ENCODE assay signal across 9 mouse cellular contexts in genomic region chr19:48204476-48204875, GRCm38 (mm10). TPM values are rescaled to one million over a fixed set of nuclear protein-coding genes. Genes with fewer than 3 reads are reported as not detected.
DNase-seq lines count a peak whose midpoint lies in the region; ATAC-seq lines count a peak whose summit lies in the region.
"Had no signal": no experiment of that assay in that cellular context is flagged by ENCODE, and none has a peak within 500 bp of the region (broad histone marks: within the 10 kb centered on the region; RNA-seq: fewer than 3 reads in every experiment).

No protein-coding gene starts in this region.

- no peaks in the 10 kb centered on the region for H3K36me3 ChIP-seq in embryonic facial prominence, embryonic 15.5 days
- no peaks in the 10 kb centered on the region for H3K36me3 ChIP-seq in hindbrain, embryonic 14.5 days (replicated peaks; ENCODE audit: control insufficient read depth, insufficient read depth)
- H3K36me3 ChIP-seq in midbrain, embryonic 16.5 days (ENCODE audit: control insufficient read depth, insufficient read depth, low read length), result no peaks in the 10 kb centered on the region

- no peaks in the 10 kb centered on the region for H3K9me3 ChIP-seq in embryonic facial prominence, embryonic 15.5 days (replicated peaks)
- H3K9me3 ChIP-seq in hindbrain, embryonic 14.5 days (ENCODE audit: control insufficient read depth, low read length), result no peaks in the 10 kb centered on the region
- H3K9me3 ChIP-seq in midbrain, embryonic 16.5 days (replicated peaks; ENCODE audit: control insufficient read depth, low read length, poor library complexity, severe bottlenecking), result no peaks in the 10 kb centered on the region

- WGBS in embryonic facial prominence, embryonic 15.5 days, result under 1% methylated on average over 8 of the region's 8 CpGs
- 0% methylated on average over 8 of the region's 8 CpGs for WGBS in hindbrain, embryonic 14.5 days
- WGBS in midbrain, embryonic 16.5 days, result 0% methylated on average over 8 of the region's 8 CpGs

- no peak for ATAC-seq in embryonic facial prominence, embryonic 15.5 days (ENCODE audit: insufficient number of reproducible peaks, low FRiP score, low TSS enrichment, low read depth)
- 0 out of 2 replicates have a peak, but pooled peaks have one; percentile 16 for ATAC-seq in hindbrain, embryonic 14.5 days (ENCODE audit: low FRiP score)
- no peak for ATAC-seq in midbrain, embryonic 16.5 days
- no peak for ATAC-seq in frontal cortex, adult (ENCODE audit: low TSS enrichment)
- no peak for ATAC-seq in megakaryocyte, adult 5-6 weeks (ENCODE audit: poor library complexity, severe bottlenecking)

- H3K27me3 ChIP-seq in embryonic facial prominence, embryonic 15.5 days, result peaks cover 54% of the 10 kb centered on the region
- peaks cover 6% of the 10 kb centered on the region; the same call in 1 of the 2 replicates for H3K27me3 ChIP-seq in hindbrain, embryonic 14.5 days (ENCODE audit: control insufficient read depth, insufficient read depth, low read length)
- peaks cover 7% of the 10 kb centered on the region; the same call in 1 of the 2 replicates for H3K27me3 ChIP-seq in midbrain, embryonic 16.5 days (ENCODE audit: control insufficient read depth, insufficient read depth, low read depth, low read length)

- peak overlapping the region; percentile 48 for H3K4me3 ChIP-seq in embryonic facial prominence, embryonic 15.5 days (replicated peaks)
- peak overlapping the region; percentile 59 for H3K4me3 ChIP-seq in hindbrain, embryonic 14.5 days (replicated peaks; ENCODE audit: low read length)
- peak overlapping the region; percentile 61 for H3K4me3 ChIP-seq in midbrain, embryonic 16.5 days (ENCODE audit: low read depth, low read length)

- H3K27ac ChIP-seq in embryonic facial prominence, embryonic 15.5 days (replicated peaks), result no peak overlapping the region
- H3K27ac ChIP-seq in hindbrain, embryonic 14.5 days, result peak overlapping the region; percentile 73; the same call in 1 of the 2 replicates
- H3K27ac ChIP-seq in midbrain, embryonic 16.5 days (ENCODE audit: low read length), result peak overlapping the region; percentile 79

- peak; percentile 16 to 23 for DNase-seq in left cerebral cortex, postnatal 36 days (ENCODE audit: low spot score in 2 of 2)
- no peak for DNase-seq in left cerebral cortex, adult 11 months (ENCODE audit: low spot score)
- DNase-seq in hindbrain, embryonic 14.5 days (ENCODE audit: low spot score), result no peak
- DNase-seq in urinary bladder, adult 18-20 months (ENCODE audit: low spot score in 2 of 2), result no peak
- DNase-seq: thymus, postnatal 36 days had no signal

- peak overlapping the region; percentile 96 for H3K4me2 ChIP-seq in embryonic facial prominence, embryonic 15.5 days (replicated peaks)
- peak overlapping the region; percentile 90 for H3K4me2 ChIP-seq in hindbrain, embryonic 14.5 days (replicated peaks)
- H3K4me2 ChIP-seq in midbrain, embryonic 16.5 days (ENCODE audit: low read length), result peak overlapping the region; percentile 74

- intact Hi-C loops in left cerebral cortex, postnatal 36 days (cut with DNase I), result loop anchor here (2.0 to 10.0 kb wide), 2 partner anchors 186 to 220 kb away; no protein-coding TSS in a partner anchor

- H3K9ac ChIP-seq in embryonic facial prominence, embryonic 15.5 days, result no peak overlapping the region
- peak overlapping the region; percentile 80 for H3K9ac ChIP-seq in hindbrain, embryonic 14.5 days
- peak overlapping the region; percentile 80 for H3K9ac ChIP-seq in midbrain, embryonic 16.5 days (ENCODE audit: low read depth, low read length)

- peaks cover 34% of the 10 kb centered on the region for H3K4me1 ChIP-seq in embryonic facial prominence, embryonic 15.5 days
- peaks cover 18% of the 10 kb centered on the region for H3K4me1 ChIP-seq in hindbrain, embryonic 14.5 days (replicated peaks; ENCODE audit: control insufficient read depth, insufficient read depth, low read length)
- H3K4me1 ChIP-seq in midbrain, embryonic 16.5 days (ENCODE audit: control insufficient read depth, insufficient read depth, low read length), result peaks cover 23% of the 10 kb centered on the region

RNA-seq across cellular contexts. Expression of gene Sorcs3, which starts 1.3 kb away (rescaled TPM):
- 10 to 100 TPM; 40.4 to 41.5 TPM for total RNA-seq in left cerebral cortex, postnatal 36 days (2021)
- polyA plus RNA-seq in embryonic facial prominence, embryonic 15.5 days (2015; fragmentation: Nextera tagmentation; extraction: Ambion mirVana), result 0.83 and 1.1 TPM in 2 replicates
- 16.9 and 20.2 TPM in 2 replicates for polyA plus RNA-seq in hindbrain, embryonic 14.5 days (2014; fragmentation: Nextera tagmentation; extraction: Ambion mirVana)
- 17.5 and 18.3 TPM in 2 replicates for polyA plus RNA-seq in midbrain, embryonic 16.5 days (2015; fragmentation: Nextera tagmentation; extraction: Ambion mirVana)
- total RNA-seq in megakaryocyte, adult 5-6 weeks (2015), result not detected in 2 replicates
- not detected in 2 replicates for total RNA-seq in megakaryocyte, adult 5-6 weeks (2017)

Comparison
In these comparisons a context has a peak if more than half of its experiments do, and no peak if none do; other contexts are left out.
1. DNase-seq: peak in left cerebral cortex, postnatal 36 days (2 of 2); none in left cerebral cortex, adult 11 months (single experiment), hindbrain, embryonic 14.5 days (single experiment) and urinary bladder, adult 18-20 months (0 of 2).
2. Peak in every context shown above with its lines, with median percentiles within 50 percentile points of each other: H3K4me2 ChIP-seq and H3K4me3 ChIP-seq.